Mouse (Mus musculus) midbrain, embryonic 15.5 days (tissue): Measurements from ENCODE around the gene Adgrl2. TPM values are rescaled to one million over a fixed set of nuclear protein-coding genes. Genes with fewer than 3 reads are reported as not detected.

Source experiments
- ATAC-seq: fragments of 200-750 bp; cut with Nextera tagmentation; replicated peaks from 2 replicates; pipeline ENCODE4 v1.8.0; 2017; ENCODE audit warnings: moderate TSS enrichment
- H3K27ac ChIP-seq: fragments of 300-500 bp; sonication (generic); 2 replicates; pipeline ENCODE4 v1.5.1; 2015; ENCODE audit warnings: mild to moderate bottlenecking, inconsistent platforms
- H3K27me3 ChIP-seq: fragments of 300-500 bp; sonication (generic); replicated peaks from 2 replicates; pipeline ENCODE4 v1.6.1; 2015; ENCODE audit warnings: inconsistent platforms
- H3K36me3 ChIP-seq: fragments of 300-500 bp; sonication (generic); replicated peaks from 2 replicates; pipeline ENCODE4 v1.6.1; 2015; ENCODE audit warnings: inconsistent platforms
- H3K4me1 ChIP-seq: fragments of 300-500 bp; sonication (generic); 2 replicates; pipeline ENCODE4 v1.6.1; 2015; ENCODE audit warnings: inconsistent platforms
- H3K4me2 ChIP-seq: fragments of 300-500 bp; sonication (generic); 2 replicates; pipeline ENCODE4 v1.6.1; 2015; ENCODE audit warnings: inconsistent platforms, mild to moderate bottlenecking, moderate library complexity
- H3K4me3 ChIP-seq: fragments of 300-500 bp; sonication (generic); 2 replicates; pipeline ENCODE4 v1.5.1; 2015; ENCODE audit warnings: mild to moderate bottlenecking, inconsistent platforms
- H3K9ac ChIP-seq: fragments of 300-500 bp; sonication (generic); 2 replicates; pipeline ENCODE4 v1.6.1; 2015; ENCODE audit warnings: mild to moderate bottlenecking, inconsistent platforms
- H3K9me3 ChIP-seq: fragments of 300-500 bp; sonication (generic); 2 replicates; pipeline ENCODE4 v1.6.1; 2016; ENCODE audit warnings: inconsistent platforms
- WGBS: fragments of 180-500 bp; shearing (Covaris S2); methylation state at CpG from one replicate; pipeline ENCODE4 v1.1.7; 2015; ENCODE audit warnings: mixed read lengths; 5-methylcytosine and 5-hydroxymethylcytosine counted together
- polyA plus RNA-seq: library from polyadenylated mRNA; unstranded; fragments of >200 nt; fragmentation: Nextera tagmentation; extraction: Ambion mirVana; gene quantifications from 2 replicates; pipeline ENCODE4 v1.2.1, GENCODE M21; 2015

The Adgrl2 gene
- polyA plus RNA-seq, 1 experiment from 2014 or later = 140 TPM

GRCm38 (mm10) chr3:148832001-148832400 lies 158.4 kb downstream of the Adgrl2 start:
- 45% methylated on average over 4 of the region's 4 CpGs for WGBS
- no peak overlapping the region for H3K27ac ChIP-seq
- H3K27me3 ChIP-seq = no peaks in the 10 kb centered on the region
- peak; percentile 76; the same call in 1 of the 2 replicates for ATAC-seq
- no peak overlapping the region for H3K9ac ChIP-seq
- H3K9me3 ChIP-seq = no peaks in the 10 kb centered on the region
- H3K4me2 ChIP-seq = no peak overlapping the region
- 0 out of 2 replicates have a peak, but pooled peaks cover 4% of the 10 kb centered on the region for H3K4me1 ChIP-seq
- peaks cover 26% of the 10 kb centered on the region for H3K36me3 ChIP-seq
- no peak overlapping the region for H3K4me3 ChIP-seq

- Histone ChIP-seq H3K4me3 (no peak overlapping the region), H3K4me2 (no peak overlapping the region), H3K27ac (no peak overlapping the region), H3K27me3 (no peaks in the 10 kb centered on the region), H3K4me1 (0 out of 2 replicates have a peak, but pooled peaks cover 4% of the 10 kb centered on the region), H3K9me3 (no peaks in the 10 kb centered on the region), H3K36me3 (peaks cover 10% of the 10 kb centered on the region), H3K9ac (no peak overlapping the region)
- WGBS = 71% methylated on average over 10 of the region's 10 CpGs
- 0 out of 2 replicates have a peak, but pooled peaks have one; percentile 19 for ATAC-seq
Measured at GRCm38 (mm10) chr3:148828519-148828918, 161.8 kb downstream of the Adgrl2 start.

- H3K36me3 ChIP-seq = peaks cover 15% of the 10 kb centered on the region; the same call in 1 of the 2 replicates
- ATAC-seq = no peak
- WGBS = 94% methylated on average over 13 of the region's 13 CpGs
- no peaks in the 10 kb centered on the region for H3K27me3 ChIP-seq
- H3K4me3 ChIP-seq = no peak overlapping the region
- no peak overlapping the region for H3K27ac ChIP-seq
- no peaks in the 10 kb centered on the region for H3K9me3 ChIP-seq
- H3K4me1 ChIP-seq = no peaks in the 10 kb centered on the region
- H3K9ac ChIP-seq = no peak overlapping the region
- H3K4me2 ChIP-seq = no peak overlapping the region
Measured at GRCm38 (mm10) chr3:148823551-148823950, 166.8 kb downstream of the Adgrl2 start.

GRCm38 (mm10) chr3:148821632-148822031 lies 168.7 kb downstream of the Adgrl2 start:
- no peak overlapping the region for H3K4me3 ChIP-seq
- 76% methylated on average over 6 of the region's 6 CpGs for WGBS
- no peaks in the 10 kb centered on the region for H3K4me1 ChIP-seq
- no peak overlapping the region for H3K27ac ChIP-seq
- no peak for ATAC-seq
- H3K36me3 ChIP-seq = peaks cover 27% of the 10 kb centered on the region
- no peaks in the 10 kb centered on the region for H3K9me3 ChIP-seq
- H3K27me3 ChIP-seq = no peaks in the 10 kb centered on the region
- no peak overlapping the region for H3K4me2 ChIP-seq
- no peak overlapping the region for H3K9ac ChIP-seq

- Histone ChIP-seq H3K27ac (0 out of 2 replicates have a peak overlapping the region, but pooled peaks have one; percentile 27), H3K36me3 (peaks cover 33% of the 10 kb centered on the region), H3K4me3 (no peak overlapping the region), H3K4me2 (no peak overlapping the region), H3K4me1 (no peaks in the 10 kb centered on the region), H3K27me3 (no peaks in the 10 kb centered on the region), H3K9me3 (no peaks in the 10 kb centered on the region), H3K9ac (no peak overlapping the region)
- peak; percentile 60; the same call in 1 of the 2 replicates for ATAC-seq
- WGBS = 75% methylated on average over 33 of the region's 33 CpGs
Measured at GRCm38 (mm10) chr3:148819323-148820046, 170.9 kb downstream of the Adgrl2 start.

GRCm38 (mm10) chr3:148818414-148819105 lies 171.8 kb downstream of the Adgrl2 start:
- 90% methylated on average over 6 of the region's 6 CpGs for WGBS
- Histone ChIP-seq H3K4me2 (no peak overlapping the region), H3K4me1 (no peaks in the 10 kb centered on the region), H3K27ac (no peak overlapping the region), H3K27me3 (no peaks in the 10 kb centered on the region), H3K9ac (no peak overlapping the region), H3K9me3 (no peaks in the 10 kb centered on the region), H3K36me3 (peaks cover 29% of the 10 kb centered on the region), H3K4me3 (no peak overlapping the region)
- no peak for ATAC-seq

- WGBS = 96% methylated on average over 25 of the region's 25 CpGs
- H3K4me3 ChIP-seq = no peak overlapping the region
- no peaks in the 10 kb centered on the region for H3K27me3 ChIP-seq
- ATAC-seq = no peak
- no peak overlapping the region for H3K9ac ChIP-seq
- no peaks in the 10 kb centered on the region for H3K9me3 ChIP-seq
- no peaks in the 10 kb centered on the region for H3K4me1 ChIP-seq
- no peak overlapping the region for H3K4me2 ChIP-seq
- H3K27ac ChIP-seq = no peak overlapping the region
- peaks cover 21% of the 10 kb centered on the region for H3K36me3 ChIP-seq
Measured at GRCm38 (mm10) chr3:148817491-148817890, 172.9 kb downstream of the Adgrl2 start.

GRCm38 (mm10) chr3:148813121-148813520 lies 177.2 kb downstream of the Adgrl2 start:
- no peaks in the 10 kb centered on the region for H3K4me1 ChIP-seq
- H3K27me3 ChIP-seq = no peaks in the 10 kb centered on the region
- H3K36me3 ChIP-seq = peaks cover 18% of the 10 kb centered on the region
- no peak overlapping the region for H3K4me2 ChIP-seq
- 77% methylated on average over 6 of the region's 6 CpGs for WGBS
- H3K9ac ChIP-seq = no peak overlapping the region
- no peak overlapping the region for H3K4me3 ChIP-seq
- no peaks in the 10 kb centered on the region for H3K9me3 ChIP-seq
- ATAC-seq = no peak
- no peak overlapping the region for H3K27ac ChIP-seq

GRCm38 (mm10) chr3:148812059-148812458 lies 178.3 kb downstream of the Adgrl2 start:
- 38% methylated on average over 1 of the region's 1 CpGs for WGBS

GRCm38 (mm10) chr3:148806977-148807376 lies 183.4 kb downstream of the Adgrl2 start:
- Histone ChIP-seq H3K4me2 (no peak overlapping the region), H3K4me1 (no peaks in the 10 kb centered on the region), H3K9me3 (no peaks in the 10 kb centered on the region), H3K4me3 (no peak overlapping the region), H3K9ac (no peak overlapping the region), H3K27ac (no peak overlapping the region), H3K27me3 (no peaks in the 10 kb centered on the region), H3K36me3 (no peaks in the 10 kb centered on the region)
- 80% methylated on average over 9 of the region's 9 CpGs for WGBS
- no peak for ATAC-seq

More at GRCm38 (mm10) chr3:148812059-148812458, 178.3 kb downstream of the Adgrl2 start:
- Histone ChIP-seq H3K4me1 (no peaks in the 10 kb centered on the region), H3K27me3 (no peaks in the 10 kb centered on the region), H3K4me2 (no peak overlapping the region), H3K27ac (no peak overlapping the region), H3K36me3 (peaks cover 10% of the 10 kb centered on the region), H3K4me3 (no peak overlapping the region), H3K9ac (no peak overlapping the region), H3K9me3 (no peaks in the 10 kb centered on the region)
- no peak for ATAC-seq

GRCm38 (mm10) chr3:148793286-148793913 lies 197.0 kb downstream of the Adgrl2 start:
- Histone ChIP-seq H3K36me3 (no peaks in the 10 kb centered on the region), H3K4me1 (no peaks in the 10 kb centered on the region), H3K4me3 (no peak overlapping the region), H3K9ac (no peak overlapping the region), H3K9me3 (no peaks in the 10 kb centered on the region), H3K27ac (no peak overlapping the region), H3K4me2 (no peak overlapping the region), H3K27me3 (no peaks in the 10 kb centered on the region)
- no peak for ATAC-seq
- WGBS = 72% methylated on average over 10 of the region's 10 CpGs

GRCm38 (mm10) chr3:148770310-148770709 lies 220.0 kb downstream of the Adgrl2 start:
- Histone ChIP-seq H3K9me3 (no peaks in the 10 kb centered on the region), H3K4me1 (no peaks in the 10 kb centered on the region), H3K27me3 (no peaks in the 10 kb centered on the region), H3K9ac (no peak overlapping the region), H3K36me3 (no peaks in the 10 kb centered on the region), H3K4me3 (no peak overlapping the region), H3K4me2 (no peak overlapping the region), H3K27ac (no peak overlapping the region)
- 95% methylated on average over 6 of the region's 6 CpGs for whole genome bisulfite sequencing
- no peak for ATAC-seq
